Mouse (Mus musculus) heart, postnatal 0 days (tissue): ENCODE results near the gene Cpsf6.

Experiments used
- CTCF ChIP-seq: IDR thresholded peaks from 2 replicates; pipeline ENCODE4 v1.5.1; 2016; ENCODE audit warnings: antibody characterized with exemption, control low read depth, low read depth
- EP300 ChIP-seq: IDR thresholded peaks from 2 replicates; pipeline ENCODE4 v1.6.1; 2016; ENCODE audit warnings: antibody characterized with exemption, low read depth

DNA sequence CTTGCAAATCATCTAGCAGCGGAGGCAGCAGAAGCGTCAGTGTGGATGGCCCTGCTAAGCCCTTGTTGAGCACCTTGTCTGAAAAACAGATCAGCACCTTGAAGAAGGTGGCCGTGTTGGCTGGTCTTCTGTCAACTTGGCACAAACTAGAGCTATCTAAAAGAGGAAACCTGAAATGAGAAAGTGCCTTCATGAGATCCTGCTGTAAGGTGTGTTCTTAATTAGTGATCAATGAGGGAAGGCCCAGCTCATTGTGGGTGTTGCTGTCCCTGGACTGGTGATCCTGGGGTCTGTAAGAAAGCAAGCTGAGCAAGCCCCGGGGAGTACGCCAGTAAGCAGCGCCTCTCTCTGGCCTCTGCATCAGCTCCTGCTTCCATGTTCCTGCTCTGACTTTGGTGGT, 4.1 kb upstream of the Cpsf6 start:
- TF ChIP-seq EP300 (no peak), CTCF (no peak)
